Mouse (Mus musculus) B cell, adult 2 months (primary cell): ENCODE results near the gene Hist1h1b.

Experiments
- DNase-seq, 2 experiments: peaks; one replicate each; pipeline ENCODE4 v3.0.0; 2022

Hist1h1b gene

GRCm38 (mm10) chr13:21781639-21782038, 1.2 kb upstream of the Hist1h1b start:
- no peak for DNase-seq

DNA sequence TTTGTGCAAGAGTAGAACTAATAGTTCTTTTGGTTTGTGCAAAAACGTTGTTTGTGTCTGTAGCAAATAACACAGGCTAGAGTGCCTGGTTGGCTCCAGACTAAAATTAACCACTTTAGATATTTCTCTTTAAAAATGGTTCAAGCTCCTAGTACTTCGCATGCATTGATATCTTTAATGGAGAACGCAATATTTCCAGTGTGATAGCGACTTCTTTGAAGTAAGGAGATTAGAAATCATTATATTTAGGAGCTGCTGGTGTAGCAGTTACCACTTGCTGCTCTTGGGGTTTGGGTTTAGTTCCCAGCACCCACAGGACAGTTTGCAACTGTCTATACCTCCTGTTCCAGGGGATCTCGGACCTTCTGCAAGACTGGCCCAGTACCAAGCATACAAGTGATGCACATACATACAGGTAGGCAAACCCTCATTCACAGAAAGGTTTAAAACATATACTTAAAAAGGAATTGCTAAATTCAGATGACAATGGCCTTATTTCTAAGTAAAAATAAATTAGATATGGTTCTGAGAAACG, 663 bp upstream of the Hist1h1b start:
- no peak for DNase-seq

DNA sequence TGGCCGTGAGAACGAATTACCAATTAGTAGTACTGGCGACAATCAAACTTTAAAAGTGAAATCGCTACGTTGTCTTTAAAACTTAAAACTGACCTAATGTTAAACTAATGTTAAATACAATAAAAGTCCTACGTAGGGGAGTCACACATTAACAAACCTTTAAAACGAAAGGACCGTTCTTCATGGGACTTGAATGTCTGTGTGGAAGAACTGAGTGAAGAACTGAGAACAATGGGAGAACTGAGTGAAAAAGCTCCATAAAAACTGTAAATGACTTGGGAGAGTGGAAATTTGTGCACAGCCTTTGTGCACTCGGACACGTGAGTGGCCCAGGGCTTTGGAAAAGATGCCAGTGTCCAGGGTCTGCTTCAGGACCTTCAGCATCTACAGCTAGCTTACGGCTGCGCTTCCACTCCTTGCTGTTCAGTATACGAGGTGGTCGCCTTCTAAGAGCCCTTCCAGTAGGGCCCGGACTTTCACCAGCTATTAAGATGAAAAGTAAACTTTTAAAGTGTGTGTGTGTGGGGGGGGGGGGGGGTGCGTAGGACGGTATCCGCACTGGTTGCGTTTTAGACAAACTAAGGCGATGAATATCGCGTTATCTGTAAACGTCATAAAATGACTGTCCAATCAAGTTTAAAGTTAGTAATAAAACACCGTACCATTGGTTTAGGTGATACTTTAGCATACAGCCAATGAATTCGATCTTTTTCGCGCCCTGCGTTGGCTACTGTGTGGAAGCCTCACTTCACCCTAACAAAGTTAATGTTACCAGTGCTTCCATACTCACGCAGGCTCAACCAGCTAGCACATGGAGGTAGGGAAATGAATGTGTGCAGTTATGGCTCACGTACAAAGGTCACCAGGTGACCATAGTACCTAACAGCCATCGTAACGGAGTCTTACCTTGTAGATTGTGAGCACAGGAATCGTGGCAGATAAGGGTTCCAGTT, 1.3 kb downstream of the Hist1h1b start:
- peak; percentile 73 to 76 for DNase-seq

GRCm38 (mm10) chr13:21755707-21756106, 24.7 kb downstream of the Hist1h1b start:
- no peak for DNase-seq

GRCm38 (mm10) chr13:21754294-21755001, 26.0 kb downstream of the Hist1h1b start:
- DNase-seq: peak; percentile 54 to 56

DNA sequence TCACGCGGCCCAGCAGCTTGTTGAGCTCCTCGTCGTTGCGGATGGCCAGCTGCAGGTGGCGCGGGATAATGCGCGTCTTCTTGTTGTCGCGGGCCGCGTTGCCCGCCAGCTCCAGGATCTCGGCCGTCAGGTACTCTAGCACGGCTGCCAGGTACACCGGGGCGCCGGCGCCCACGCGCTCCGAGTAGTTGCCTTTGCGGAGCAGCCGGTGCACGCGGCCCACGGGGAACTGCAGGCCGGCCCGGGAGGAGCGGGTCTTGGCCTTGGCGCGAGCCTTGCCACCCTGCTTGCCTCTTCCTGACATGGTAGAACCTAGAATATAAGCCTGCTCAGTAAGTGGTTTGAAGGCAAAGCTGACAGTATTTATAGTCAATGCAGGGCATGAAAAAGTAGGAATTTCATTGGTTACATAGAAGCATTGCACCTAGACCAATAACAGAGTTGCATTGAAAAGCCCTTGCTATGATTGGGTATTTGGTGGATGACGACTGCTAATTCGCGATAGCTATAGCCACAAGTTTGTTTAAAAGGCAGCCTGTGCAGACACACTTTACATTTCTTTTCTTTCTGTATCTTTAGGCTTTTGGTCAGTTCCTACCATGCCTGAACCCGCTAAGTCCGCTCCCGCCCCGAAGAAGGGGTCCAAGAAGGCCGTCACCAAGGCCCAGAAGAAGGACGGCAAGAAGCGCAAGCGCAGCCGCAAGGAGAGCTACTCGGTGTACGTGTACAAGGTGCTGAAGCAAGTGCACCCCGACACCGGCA, 26.7 kb downstream of the Hist1h1b start, which contains the start of the genes Hist1h2ak and Hist1h2bn:
Gene Hist1h2ak (minus strand): TSS at position 304 of the 762 bp plus-strand sequence.
Gene Hist1h2bn (plus strand): TSS at position 600 of the 762 bp plus-strand sequence.
- peak; percentile 68 to 75 for DNase-seq

- no peak for DNase-seq
Observed at GRCm38 (mm10) chr13:21753051-21753523, 27.3 kb downstream of the Hist1h1b start.

GRCm38 (mm10) chr13:21752356-21752755, 28.1 kb downstream of the Hist1h1b start:
- DNase-seq: no peak

DNA sequence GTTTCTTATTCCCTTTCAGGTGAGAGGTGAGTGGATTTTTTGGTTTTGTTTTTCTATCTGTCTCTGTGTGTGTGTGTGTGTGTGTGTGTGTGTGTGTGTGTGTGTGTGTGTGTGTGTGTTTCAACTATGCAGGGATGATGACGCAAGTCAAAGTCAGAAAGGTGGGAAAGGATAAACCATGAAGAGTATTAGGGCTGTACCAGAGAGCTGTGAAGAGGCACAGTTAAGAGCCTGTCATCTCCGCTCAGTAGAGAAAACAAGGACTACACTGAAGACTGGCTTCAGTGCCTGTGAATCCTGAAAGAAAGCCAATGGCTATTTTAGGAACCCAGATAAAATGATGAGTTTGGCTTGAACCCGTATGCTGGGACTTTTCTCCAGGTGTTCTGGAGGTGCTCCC, 28.6 kb downstream of the Hist1h1b start:
- no peak for DNase-seq

DNA sequence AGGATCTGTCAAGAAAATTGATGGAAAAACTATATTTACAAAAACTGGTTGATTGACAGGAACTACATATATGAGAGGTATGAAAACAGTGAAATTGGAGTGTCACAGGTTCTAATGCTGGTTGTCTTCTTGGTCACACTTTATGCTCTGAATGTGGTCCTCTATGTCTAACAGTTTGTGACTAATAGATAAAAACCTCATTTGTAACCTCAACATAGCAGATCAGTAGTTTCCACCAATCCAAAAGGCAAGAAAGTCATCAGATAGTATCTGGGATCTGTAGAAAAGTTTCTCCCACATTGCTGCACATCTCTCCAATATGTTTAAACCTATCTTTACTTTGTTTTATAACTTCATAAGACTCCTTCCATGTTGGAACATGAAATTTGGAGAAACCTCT, 29.0 kb downstream of the Hist1h1b start:
- DNase-seq: no peak

- DNase-seq: peak; percentile 89 to 92
Observed at GRCm38 (mm10) chr13:21750159-21751017, 30.0 kb downstream of the Hist1h1b start, which contains the start of gene Hist1h4k. Gene Hist1h4k (minus strand): TSS chr13:21750505.

- DNase-seq: no peak
Observed at GRCm38 (mm10) chr13:21749387-21750158, 30.9 kb downstream of the Hist1h1b start.

DNA sequence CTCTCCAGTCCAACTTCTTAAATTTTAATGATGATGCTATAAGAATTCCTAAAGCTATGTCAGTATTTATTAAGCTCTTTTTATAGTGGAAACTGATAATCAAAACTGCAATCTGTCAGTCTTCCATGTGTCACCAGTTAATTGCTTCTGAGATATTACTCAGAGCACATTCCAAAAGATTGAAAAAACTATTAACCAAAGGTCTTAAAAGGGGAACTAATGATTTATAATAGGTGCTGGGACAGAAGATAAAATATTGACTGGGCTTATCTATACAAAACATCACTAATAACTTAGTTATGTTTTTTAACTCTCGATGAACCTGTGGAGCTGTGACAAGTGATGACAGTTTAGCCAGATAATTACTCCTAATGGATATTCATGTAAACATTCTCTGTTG, 35.4 kb downstream of the Hist1h1b start:
- DNase-seq: no peak

GRCm38 (mm10) chr13:21734906-21735767, 45.3 kb downstream of the Hist1h1b start, which contains the start of gene Hist1h4j:
Gene Hist1h4j (plus strand): TSS chr13:21735064.
- DNase-seq: peak; percentile 77 to 79

- peak; percentile 86 to 88 for DNase-seq
Observed at GRCm38 (mm10) chr13:21734010-21734905, 46.2 kb downstream of the Hist1h1b start.

DNA sequence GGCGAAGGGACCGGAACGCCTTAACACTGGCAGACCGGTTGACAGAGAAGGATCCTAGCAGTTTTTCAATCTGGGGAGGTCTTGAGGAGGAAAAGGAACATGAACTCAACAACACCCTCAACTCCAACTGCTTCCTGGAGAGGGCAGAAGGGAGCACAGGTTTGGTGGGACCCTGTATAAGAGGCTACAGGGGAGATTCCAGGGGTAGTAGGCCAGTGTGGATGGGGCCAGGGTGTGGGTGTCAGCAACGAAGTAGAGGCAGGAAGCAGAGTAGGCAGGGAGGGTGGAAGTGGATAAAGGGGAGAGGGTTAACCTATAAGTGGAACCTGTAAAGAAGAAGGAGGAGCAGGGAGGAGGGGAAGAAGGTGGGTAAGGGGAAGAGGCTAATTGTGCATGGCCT, 47.0 kb downstream of the Hist1h1b start:
- no peak for DNase-seq
